Mouse (Mus musculus) testis, adult 2 months (tissue): Measurements from ENCODE around the gene Rnf5.

ENCODE experiments used
- CTCF ChIP-seq: fragments of 200-500 bp; IDR thresholded peaks from 2 replicates; pipeline ENCODE4 v1.5.1; 2012; ENCODE audit warnings: low read depth, mild to moderate bottlenecking, inconsistent platforms, low read length, moderate library complexity; ENCODE audit not compliant: control insufficient read depth, insufficient read depth, insufficient replicate concordance
- POLR2A ChIP-seq: fragments of 200-500 bp; IDR thresholded peaks from 2 replicates; pipeline ENCODE4 v1.6.1; 2012; ENCODE audit warnings: low read depth, mild to moderate bottlenecking, inconsistent platforms, low read length, moderate library complexity; ENCODE audit not compliant: control insufficient read depth

GRCm38 (mm10) chr17:34596098-34596497, 7.4 kb downstream of the Rnf5 start:
- TF ChIP-seq CTCF (no peak), POLR2A (no peak)
